Mouse (Mus musculus): ENCODE measurements around the gene Arl5b. TPM values are rescaled to one million over a fixed set of nuclear protein-coding genes. Genes with fewer than 3 reads are reported as not detected.
A peak's percentile ranks its signal among the peaks of the same experiment; 100 is the strongest.

The Arl5b gene
- polyA plus RNA-seq (2012; ENCODE audit: insufficient read depth, low replicate concordance): 2.0 TPM in 1 of 2 replicates, not detected in the other

DNA sequence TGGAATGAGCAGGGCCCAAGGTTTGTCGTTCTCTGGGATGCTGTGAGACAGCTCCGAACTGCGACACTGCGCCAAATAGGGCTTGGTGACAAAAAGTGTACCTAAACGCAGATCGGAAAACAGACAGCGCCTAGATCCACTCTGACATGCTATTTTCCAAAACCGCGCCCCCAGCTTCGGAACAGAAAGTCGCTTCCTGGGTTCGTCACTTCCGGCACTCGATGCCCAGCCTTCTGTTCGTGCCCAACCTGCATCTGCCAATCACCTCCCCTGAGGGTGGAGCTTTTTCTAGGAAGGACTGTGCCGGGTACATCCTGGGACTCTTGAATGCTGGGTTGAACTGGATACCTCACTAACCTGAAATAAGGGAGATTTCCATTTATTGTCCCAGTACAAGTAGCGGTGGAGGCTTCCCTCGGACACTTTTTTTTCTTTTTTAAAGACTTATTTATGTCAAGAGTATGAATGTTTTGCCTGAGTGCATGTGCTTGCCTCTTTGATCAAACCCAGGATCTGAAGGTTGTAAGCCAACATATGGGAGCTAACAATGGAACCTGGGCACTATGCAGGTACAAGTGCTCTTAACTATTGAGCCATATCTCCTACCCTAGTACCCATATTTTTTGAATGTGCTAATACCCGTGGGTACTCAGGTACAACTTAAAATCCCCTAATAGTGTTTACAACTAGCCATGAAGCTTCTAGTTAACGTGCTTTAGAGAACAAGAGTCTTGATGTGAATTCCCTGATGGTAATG is at the start of gene Arl5b:
Arl5b (plus strand) TSS at position 279 of the 757 bp plus-strand sequence.
- Histone ChIP-seq H3K4me1 (peaks cover 36% of the 10 kb centered on the region), H3K4me3 (replicated peaks) (peak within 1 kb of the TSS; percentile 96), H3K36me3 (replicated peaks; ENCODE audit: low read length) (peaks cover 20% of the 10 kb centered on the region), H3K9me3 (no peaks in the 10 kb centered on the region), H3K27me3 (replicated peaks) (no peaks in the 10 kb centered on the region)
- TF ChIP-seq GATA1 (IDR thresholded peaks at IDR 0.05; ENCODE audit: borderline replicate concordance, low read length) (no peak), FLI1 (IDR thresholded peaks at IDR 0.05; ENCODE audit: low read length) (peak; percentile 76)

DNA sequence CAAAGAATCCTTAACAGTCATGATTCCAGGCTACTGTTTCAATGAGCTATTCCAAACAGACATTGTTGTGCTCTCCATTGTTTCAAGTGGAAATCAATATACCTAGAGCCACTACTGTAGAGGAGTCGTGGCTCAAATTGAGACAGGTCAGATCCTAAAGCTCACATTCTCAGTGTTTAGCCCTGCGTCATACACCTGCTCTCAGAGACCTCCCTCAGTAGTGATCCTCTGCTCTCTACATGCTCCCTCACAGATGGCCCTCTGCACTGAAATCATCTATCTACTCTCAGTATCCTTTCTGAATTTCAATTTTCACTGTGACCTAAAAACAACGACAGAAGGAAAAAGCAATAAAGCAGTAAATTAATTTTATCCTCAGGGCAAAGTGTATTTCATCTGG is 41.7 kb upstream of the Arl5b start:
- Histone ChIP-seq H3K4me3 (replicated peaks) (no peak overlapping the region), H3K9me3 (no peaks in the 10 kb centered on the region), H3K36me3 (replicated peaks; ENCODE audit: low read length) (peaks cover 54% of the 10 kb centered on the region), H3K4me1 (no peaks in the 10 kb centered on the region), H3K27me3 (replicated peaks) (no peaks in the 10 kb centered on the region)
- TF ChIP-seq GATA1 (IDR thresholded peaks at IDR 0.05; ENCODE audit: borderline replicate concordance, low read length) (no peak), FLI1 (IDR thresholded peaks at IDR 0.05; ENCODE audit: low read length) (no peak)

DNA sequence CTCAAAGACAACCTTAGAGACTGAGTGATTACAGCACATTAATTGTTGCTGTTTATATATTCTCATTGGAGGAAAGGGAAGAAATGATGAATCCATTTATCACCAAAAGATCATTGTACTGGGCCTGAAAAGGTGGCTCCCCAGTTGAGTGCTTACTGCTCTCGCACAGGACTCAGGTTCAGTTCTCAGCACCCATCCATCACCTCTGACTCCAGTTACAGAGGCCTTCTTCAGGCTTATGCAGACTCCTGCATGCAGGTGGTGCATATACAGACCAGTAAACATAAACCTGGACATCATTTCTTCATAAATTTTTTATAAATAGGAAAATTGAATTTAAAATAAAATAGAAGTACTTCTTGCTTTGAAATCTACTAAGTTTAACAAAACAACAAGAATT is 41.1 kb upstream of the Arl5b start:
- no peak for TF ChIP-seq GATA1 (IDR thresholded peaks at IDR 0.05; ENCODE audit: borderline replicate concordance, low read length)
- no peak for TF ChIP-seq FLI1 (IDR thresholded peaks at IDR 0.05; ENCODE audit: low read length)
- H3K36me3 ChIP-seq (replicated peaks; ENCODE audit: low read length): peaks cover 56% of the 10 kb centered on the region
- H3K4me1 ChIP-seq: no peaks in the 10 kb centered on the region
- no peak overlapping the region for H3K4me3 ChIP-seq (replicated peaks)
- H3K9me3 ChIP-seq: no peaks in the 10 kb centered on the region
- no peaks in the 10 kb centered on the region for H3K27me3 ChIP-seq (replicated peaks)

DNA sequence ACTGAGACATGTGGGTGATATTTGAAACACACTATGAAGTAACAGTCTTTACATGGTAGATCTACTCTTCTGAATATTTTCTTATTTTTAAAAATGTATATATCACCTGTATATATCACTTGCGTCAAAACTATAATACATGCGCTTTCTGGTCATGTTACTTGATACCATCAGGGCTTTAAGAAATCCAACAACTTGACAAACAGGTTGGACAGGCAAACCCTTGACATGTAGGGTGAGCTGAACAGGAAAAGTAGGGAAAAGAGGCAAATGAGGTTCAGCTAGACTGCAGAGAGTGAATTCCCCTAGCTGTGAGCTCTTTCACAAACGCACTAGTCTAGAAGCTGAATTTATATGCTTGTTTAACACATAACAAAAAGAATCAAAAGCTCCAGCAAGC is 22.4 kb upstream of the Arl5b start:
- no peak overlapping the region for H3K4me3 ChIP-seq (replicated peaks)
- H3K9me3 ChIP-seq: no peaks in the 10 kb centered on the region
- no peak for TF ChIP-seq FLI1 (IDR thresholded peaks at IDR 0.05; ENCODE audit: low read length)
- TF ChIP-seq GATA1 (IDR thresholded peaks at IDR 0.05; ENCODE audit: borderline replicate concordance, low read length): no peak
- H3K4me1 ChIP-seq: no peaks in the 10 kb centered on the region
- peaks cover 41% of the 10 kb centered on the region for H3K36me3 ChIP-seq (replicated peaks; ENCODE audit: low read length)
- H3K27me3 ChIP-seq (replicated peaks): no peaks in the 10 kb centered on the region

DNA sequence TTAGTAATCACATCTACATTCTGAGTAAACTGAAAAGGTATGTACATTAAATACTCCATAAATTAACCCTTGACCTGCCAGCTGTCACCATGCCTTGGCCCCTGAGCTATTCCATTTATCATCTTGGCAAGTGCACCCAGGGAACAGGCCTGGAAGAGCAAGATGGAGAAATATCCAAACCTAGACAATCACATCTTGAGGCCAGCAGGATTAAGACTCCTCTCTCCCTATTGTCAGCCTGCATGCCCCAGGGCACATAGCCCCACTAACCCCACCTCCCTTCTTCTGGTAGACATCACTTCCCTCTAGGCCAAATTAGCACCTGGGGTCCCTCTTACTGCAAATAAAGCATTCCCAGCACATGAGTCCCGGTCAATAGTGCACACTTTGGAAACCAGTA is 21.4 kb upstream of the Arl5b start:
- no peak overlapping the region for H3K4me3 ChIP-seq (replicated peaks)
- TF ChIP-seq GATA1 (IDR thresholded peaks at IDR 0.05; ENCODE audit: borderline replicate concordance, low read length): no peak
- no peak for TF ChIP-seq FLI1 (IDR thresholded peaks at IDR 0.05; ENCODE audit: low read length)
- no peaks in the 10 kb centered on the region for H3K4me1 ChIP-seq
- no peaks in the 10 kb centered on the region for H3K27me3 ChIP-seq (replicated peaks)
- H3K9me3 ChIP-seq: no peaks in the 10 kb centered on the region
- H3K36me3 ChIP-seq (replicated peaks; ENCODE audit: low read length): peaks cover 50% of the 10 kb centered on the region

DNA sequence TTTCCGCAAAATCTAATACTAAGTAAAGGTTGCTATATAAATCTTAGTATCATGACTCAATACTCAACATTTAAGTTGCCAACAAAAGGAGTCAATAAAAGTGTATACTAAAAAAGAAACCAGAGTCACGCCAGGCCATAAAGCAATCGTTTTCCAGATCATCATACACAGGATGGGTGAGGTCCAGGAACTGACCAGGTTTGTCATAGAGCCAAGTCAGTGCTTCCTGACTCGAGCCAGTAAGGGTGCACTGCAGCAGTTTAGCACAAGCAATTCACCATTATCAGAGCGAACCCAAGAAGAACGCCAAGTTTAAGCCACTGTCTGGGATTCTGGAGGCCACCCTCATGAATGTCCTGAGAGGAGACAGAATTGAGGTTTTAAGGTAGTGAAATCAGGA is 10.5 kb upstream of the Arl5b start:
- no peak for TF ChIP-seq FLI1 (IDR thresholded peaks at IDR 0.05; ENCODE audit: low read length)
- TF ChIP-seq GATA1 (IDR thresholded peaks at IDR 0.05; ENCODE audit: borderline replicate concordance, low read length): no peak
- Histone ChIP-seq H3K9me3 (no peaks in the 10 kb centered on the region), H3K36me3 (replicated peaks; ENCODE audit: low read length) (peaks cover 54% of the 10 kb centered on the region), H3K4me3 (replicated peaks) (no peak overlapping the region), H3K4me1 (0 out of 2 replicates have a peak, but pooled peaks cover 3% of the 10 kb centered on the region), H3K27me3 (replicated peaks) (no peaks in the 10 kb centered on the region)

DNA sequence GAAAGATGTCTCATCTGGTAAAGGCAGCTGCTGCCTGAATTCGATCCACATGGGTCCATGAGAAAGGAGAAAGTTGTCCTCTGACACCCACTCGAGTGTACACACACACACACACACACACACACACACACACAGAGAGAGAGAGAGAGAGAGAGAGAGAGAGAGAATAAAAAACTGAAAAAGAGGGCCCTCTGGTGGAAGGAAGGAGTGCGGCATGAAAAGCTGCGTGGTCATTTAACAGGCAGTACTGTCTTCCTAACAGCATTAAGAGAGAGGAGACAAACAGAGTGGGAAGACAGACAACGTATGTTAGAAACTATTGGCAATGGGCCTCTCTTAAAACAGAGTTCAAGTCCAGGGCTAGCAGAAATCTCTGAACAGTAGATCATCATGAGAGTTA is 8.9 kb upstream of the Arl5b start:
- peaks cover 59% of the 10 kb centered on the region for H3K36me3 ChIP-seq (replicated peaks; ENCODE audit: low read length)
- H3K27me3 ChIP-seq (replicated peaks): no peaks in the 10 kb centered on the region

DNA sequence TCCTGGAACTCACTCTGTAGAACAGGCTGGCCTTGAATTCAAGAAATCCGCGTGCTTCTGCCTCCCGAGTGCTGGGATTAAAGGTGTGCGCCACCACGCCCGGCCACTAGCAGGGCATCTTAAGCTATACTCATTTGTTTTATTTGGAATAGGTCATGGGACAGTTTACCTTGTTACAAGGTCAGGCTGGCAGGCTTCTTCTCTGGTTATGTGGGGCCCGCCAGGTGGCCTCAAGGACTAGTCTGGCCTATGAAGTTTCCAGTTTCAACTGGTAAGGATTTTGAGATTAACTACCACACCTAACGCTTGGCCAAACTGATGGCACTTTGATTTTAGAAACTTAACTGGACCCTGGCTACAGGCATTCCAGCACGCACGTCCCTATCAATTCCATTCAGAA is 5.3 kb downstream of the Arl5b start:
- no peaks in the 10 kb centered on the region for H3K9me3 ChIP-seq
- H3K4me3 ChIP-seq (replicated peaks): peak overlapping the region; percentile 96
- peaks cover 41% of the 10 kb centered on the region for H3K4me1 ChIP-seq
- H3K36me3 ChIP-seq (replicated peaks; ENCODE audit: low read length): no peaks in the 10 kb centered on the region
- TF ChIP-seq GATA1 (IDR thresholded peaks at IDR 0.05; ENCODE audit: borderline replicate concordance, low read length) (no peak), FLI1 (IDR thresholded peaks at IDR 0.05; ENCODE audit: low read length) (no peak)
- no peaks in the 10 kb centered on the region for H3K27me3 ChIP-seq (replicated peaks)

More for the DNA sequence above, 8.9 kb upstream of the Arl5b start:
- TF ChIP-seq FLI1 (IDR thresholded peaks at IDR 0.05; ENCODE audit: low read length) (no peak), GATA1 (IDR thresholded peaks at IDR 0.05; ENCODE audit: borderline replicate concordance, low read length) (no peak)
- no peaks in the 10 kb centered on the region for H3K9me3 ChIP-seq
- 0 out of 2 replicates have a peak, but pooled peaks cover 3% of the 10 kb centered on the region for H3K4me1 ChIP-seq
- no peak overlapping the region for H3K4me3 ChIP-seq (replicated peaks)

DNA sequence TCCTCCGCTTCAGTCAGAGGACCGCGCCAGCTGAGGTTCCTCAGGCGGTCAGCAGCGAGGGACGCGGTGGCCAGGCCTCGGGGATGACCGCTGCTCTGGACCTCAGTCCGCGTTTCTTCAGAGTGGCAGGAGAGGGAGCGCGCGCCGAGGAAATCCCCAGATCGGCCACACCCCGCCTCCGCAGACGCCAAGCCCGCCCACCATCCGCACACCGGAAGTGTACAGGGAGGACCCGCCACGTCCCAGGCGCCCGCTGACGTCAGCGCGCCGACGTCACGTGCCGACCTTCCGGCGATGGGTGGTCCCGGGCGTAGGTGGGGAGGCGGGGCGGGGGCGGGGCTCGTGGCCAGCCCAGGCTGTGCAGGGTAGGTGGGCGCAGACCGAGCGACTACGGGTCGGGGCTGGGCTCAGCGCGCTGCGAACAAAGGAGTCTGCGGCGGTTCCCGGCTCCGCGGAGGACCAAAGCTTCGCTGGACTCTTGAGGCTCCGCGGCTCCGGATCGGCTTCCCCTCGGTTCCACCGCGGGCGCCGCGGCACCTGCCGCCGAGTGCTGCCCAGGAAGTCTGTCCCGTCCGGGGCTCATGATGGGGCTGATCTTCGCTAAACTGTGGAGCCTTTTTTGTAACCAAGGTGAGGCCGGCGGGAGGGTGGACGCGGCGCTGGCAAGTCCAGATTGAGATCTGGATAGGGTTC is 5.9 kb downstream of the Arl5b start, which contains the start of gene Nsun6:
Nsun6 (minus strand) TSS at position 125 of the 693 bp plus-strand sequence.
- TF ChIP-seq GATA1 (IDR thresholded peaks at IDR 0.05; ENCODE audit: borderline replicate concordance, low read length) (no peak), FLI1 (IDR thresholded peaks at IDR 0.05; ENCODE audit: low read length) (peak; percentile 58; the same call in 1 of the 2 replicates)
- Histone ChIP-seq H3K9me3 (no peaks in the 10 kb centered on the region), H3K36me3 (replicated peaks; ENCODE audit: low read length) (no peaks in the 10 kb centered on the region), H3K27me3 (replicated peaks) (no peaks in the 10 kb centered on the region), H3K4me3 (replicated peaks) (peak within 1 kb of the TSS; percentile 96), H3K4me1 (peaks cover 36% of the 10 kb centered on the region)

DNA sequence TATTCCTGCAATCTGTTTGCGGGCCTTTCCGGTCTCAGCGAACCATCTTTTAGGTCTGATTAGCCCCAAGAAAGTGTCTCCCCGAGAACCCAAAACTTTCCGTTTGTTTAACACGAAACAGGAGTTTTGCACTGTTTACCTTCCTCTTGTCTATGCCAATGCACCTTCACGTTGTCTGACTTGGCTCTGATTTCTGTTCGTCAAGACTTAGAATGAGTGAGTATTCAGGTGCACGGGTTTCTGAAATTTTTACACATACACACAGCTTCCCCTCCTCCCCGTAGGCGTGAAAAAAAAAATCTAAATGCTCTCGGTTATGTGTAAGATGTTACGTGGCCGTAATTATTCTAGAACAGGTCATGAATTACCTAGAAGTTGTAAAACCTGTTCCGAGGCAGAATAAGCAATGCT is 6.6 kb downstream of the Arl5b start:
- Histone ChIP-seq H3K4me1 (peaks cover 29% of the 10 kb centered on the region), H3K36me3 (replicated peaks; ENCODE audit: low read length) (no peaks in the 10 kb centered on the region), H3K9me3 (no peaks in the 10 kb centered on the region), H3K27me3 (replicated peaks) (no peaks in the 10 kb centered on the region), H3K4me3 (replicated peaks) (peak overlapping the region; percentile 96)
- TF ChIP-seq FLI1 (IDR thresholded peaks at IDR 0.05; ENCODE audit: low read length) (no peak), GATA1 (IDR thresholded peaks at IDR 0.05; ENCODE audit: borderline replicate concordance, low read length) (no peak)
